Mouse (Mus musculus) heart, embryonic 16.5 days (tissue): ENCODE measurements around the gene Gm11232. TPM values are rescaled to one million over a fixed set of nuclear protein-coding genes. Genes with fewer than 3 reads are reported as not detected.

ENCODE experiments used
- ATAC-seq: fragments of 200-750 bp; cut with Nextera tagmentation; replicated peaks from 2 replicates; pipeline ENCODE4 v1.8.0; 2017; ENCODE audit warnings: moderate number of reproducible peaks; ENCODE audit not compliant: insufficient read depth, low FRiP score; ENCODE audit errors: extremely low read depth
- H3K27ac ChIP-seq: fragments of 300-500 bp; sonication (generic); 2 replicates; pipeline ENCODE4 v1.5.1; 2014; ENCODE audit warnings: mild to moderate bottlenecking, low read length, control low read depth, moderate library complexity
- H3K27me3 ChIP-seq: fragments of 300-500 bp; sonication (generic); 2 replicates; pipeline ENCODE4 v1.6.1; 2014; ENCODE audit warnings: low read length, mixed read lengths; ENCODE audit not compliant: control insufficient read depth, insufficient read depth
- H3K36me3 ChIP-seq: fragments of 300-500 bp; sonication (generic); 2 replicates; pipeline ENCODE4 v1.6.1; 2014; ENCODE audit not compliant: control insufficient read depth, insufficient read depth
- H3K4me1 ChIP-seq: fragments of 300-500 bp; sonication (generic); 2 replicates; pipeline ENCODE4 v1.6.1; 2014; ENCODE audit warnings: low read length, mixed read lengths; ENCODE audit not compliant: control insufficient read depth, insufficient read depth
- H3K4me2 ChIP-seq: fragments of 300-500 bp; sonication (generic); 2 replicates; pipeline ENCODE4 v1.6.1; 2014; ENCODE audit warnings: low read depth, mild to moderate bottlenecking, control low read depth, low read length
- H3K4me3 ChIP-seq: fragments of 300-500 bp; sonication (generic); 2 replicates; pipeline ENCODE4 v1.5.1; 2014; ENCODE audit warnings: mild to moderate bottlenecking, control low read depth, low read length
- H3K9ac ChIP-seq: fragments of 300-500 bp; sonication (generic); 2 replicates; pipeline ENCODE4 v1.6.1; 2014; ENCODE audit warnings: low read length, control low read depth
- H3K9me3 ChIP-seq: fragments of 300-500 bp; sonication (generic); replicated peaks from 2 replicates; pipeline ENCODE4 v1.6.1; 2016; ENCODE audit warnings: low read length; ENCODE audit not compliant: control insufficient read depth
- WGBS: fragments of 180-500 bp; shearing (Covaris S2); extraction: QIAGEN DNeasy Blood & Tissue Kit; methylation state at CpG from one replicate; pipeline ENCODE4 v1.1.7; 2014; 5-methylcytosine and 5-hydroxymethylcytosine counted together
- polyA plus RNA-seq: library from polyadenylated mRNA; unstranded; fragments of >200 nt; fragmentation: Nextera tagmentation; extraction: Ambion mirVana; gene quantifications from 2 replicates; pipeline ENCODE4 v1.2.1, GENCODE M21; 2015

Gm11232 gene
- polyA plus RNA-seq: not detected in 2 replicates

DNA sequence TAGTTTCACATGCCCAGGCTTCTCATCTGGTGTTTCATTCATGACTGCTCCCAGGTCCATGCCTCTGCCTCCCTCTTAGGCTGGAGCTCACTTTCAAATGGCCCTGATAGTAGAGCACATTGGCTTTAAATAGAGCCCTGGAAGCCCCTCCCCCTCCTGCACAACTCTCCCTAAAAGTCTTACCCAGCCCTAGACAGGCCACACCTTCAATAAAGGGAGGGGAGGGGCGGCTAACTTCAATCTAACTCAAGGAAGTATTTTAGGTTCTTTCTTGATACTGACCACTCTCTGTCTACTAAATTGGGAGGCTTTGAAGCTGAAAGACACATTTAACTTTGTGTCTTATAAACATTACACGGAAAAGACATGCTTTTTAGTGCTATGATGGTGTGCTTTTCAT lies at the start of gene Gm11232:
Gene Gm11232, minus strand, starts transcription at position 101 of the 400 bp plus-strand sequence.
- WGBS: 51% methylated on average over 2 of the region's 2 CpGs
- Histone ChIP-seq H3K4me1 (no peaks in the 10 kb centered on the region), H3K36me3 (no peaks in the 10 kb centered on the region), H3K27ac (no peak within 1 kb of the TSS), H3K4me3 (no peak within 1 kb of the TSS), H3K9ac (no peak within 1 kb of the TSS), H3K9me3 (no peaks in the 10 kb centered on the region), H3K4me2 (no peak within 1 kb of the TSS), H3K27me3 (no peaks in the 10 kb centered on the region)
- ATAC-seq: no peak

DNA sequence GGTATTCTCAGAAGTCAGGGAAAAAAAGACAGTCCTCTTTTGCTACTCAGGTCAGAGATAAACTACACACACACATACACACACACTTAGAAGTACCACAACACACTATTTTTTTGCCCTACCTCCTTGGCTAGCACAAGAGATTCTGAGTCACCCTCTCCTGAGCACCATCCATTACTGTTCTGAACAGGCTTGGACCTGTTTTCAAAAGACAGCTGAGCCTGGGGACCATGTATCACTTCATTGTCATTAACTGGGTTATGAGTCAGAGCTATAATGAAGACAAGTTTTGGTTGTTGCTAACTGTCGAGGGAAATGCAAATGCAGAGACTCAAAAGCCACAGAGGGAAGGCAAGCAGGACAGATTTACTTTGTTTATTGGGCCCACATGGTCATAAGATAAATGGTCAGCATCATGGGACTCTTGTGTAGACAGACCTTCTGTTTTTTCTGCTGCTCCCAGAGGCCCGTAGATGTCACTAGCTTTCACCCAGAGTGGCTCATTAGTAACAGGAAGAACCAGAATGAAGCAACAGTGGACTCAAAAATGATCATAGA lies 48.3 kb upstream of the Gm11232 start:
- Histone ChIP-seq H3K4me2 (no peak overlapping the region), H3K27me3 (no peaks in the 10 kb centered on the region), H3K9me3 (no peaks in the 10 kb centered on the region), H3K9ac (no peak overlapping the region), H3K27ac (no peak overlapping the region), H3K36me3 (no peaks in the 10 kb centered on the region), H3K4me3 (no peak overlapping the region), H3K4me1 (no peaks in the 10 kb centered on the region)
- no peak for ATAC-seq
- 61% methylated on average over 2 of the region's 2 CpGs for WGBS

DNA sequence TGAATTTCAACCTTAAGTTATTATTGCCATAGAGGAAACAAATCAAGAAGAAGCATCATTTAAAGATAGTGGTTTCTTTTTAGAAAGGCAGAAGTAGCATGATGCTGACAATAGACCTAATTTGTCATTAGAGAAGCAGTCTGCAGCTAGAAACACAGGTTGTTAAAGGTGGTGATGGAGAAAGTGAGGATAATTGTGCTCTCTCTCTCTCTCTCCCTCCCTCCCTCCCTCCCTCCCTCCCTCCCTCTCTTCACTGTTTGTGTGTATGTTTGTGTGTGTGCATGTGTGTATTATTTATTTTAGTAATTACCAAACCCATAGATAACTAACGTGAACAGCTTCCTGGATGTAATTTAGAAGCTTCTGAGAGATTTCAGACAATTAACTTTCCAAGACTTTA lies 7.8 kb upstream of the Gm11232 start:
- Histone ChIP-seq H3K4me3 (no peak overlapping the region), H3K36me3 (no peaks in the 10 kb centered on the region), H3K27me3 (no peaks in the 10 kb centered on the region), H3K27ac (no peak overlapping the region), H3K4me1 (no peaks in the 10 kb centered on the region), H3K4me2 (no peak overlapping the region), H3K9ac (no peak overlapping the region), H3K9me3 (no peaks in the 10 kb centered on the region)
- 58% methylated on average over 1 of the region's 1 CpGs for WGBS
- no peak for ATAC-seq

DNA sequence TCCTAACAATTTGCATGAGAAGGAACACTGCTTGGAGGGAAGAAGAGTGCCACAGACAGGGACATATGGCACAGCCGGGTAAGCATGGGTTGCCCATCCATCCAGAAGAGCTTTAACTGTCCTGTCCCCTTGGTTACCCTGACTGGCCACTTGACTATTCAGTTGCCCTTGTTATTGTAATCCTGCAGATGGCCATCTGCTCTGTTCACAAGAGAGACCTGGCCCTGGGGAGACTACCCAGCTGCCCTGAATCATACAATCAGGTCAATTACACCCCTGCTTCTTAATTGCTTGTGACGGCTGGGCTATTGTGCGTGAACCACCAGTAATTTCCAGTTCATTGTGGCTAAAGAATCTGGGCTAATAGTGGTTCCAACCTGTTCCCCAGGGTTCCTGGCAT lies 7.3 kb upstream of the Gm11232 start:
- ATAC-seq: no peak
- 75% methylated on average over 3 of the region's 3 CpGs for WGBS
- no peaks in the 10 kb centered on the region for H3K9me3 ChIP-seq

DNA sequence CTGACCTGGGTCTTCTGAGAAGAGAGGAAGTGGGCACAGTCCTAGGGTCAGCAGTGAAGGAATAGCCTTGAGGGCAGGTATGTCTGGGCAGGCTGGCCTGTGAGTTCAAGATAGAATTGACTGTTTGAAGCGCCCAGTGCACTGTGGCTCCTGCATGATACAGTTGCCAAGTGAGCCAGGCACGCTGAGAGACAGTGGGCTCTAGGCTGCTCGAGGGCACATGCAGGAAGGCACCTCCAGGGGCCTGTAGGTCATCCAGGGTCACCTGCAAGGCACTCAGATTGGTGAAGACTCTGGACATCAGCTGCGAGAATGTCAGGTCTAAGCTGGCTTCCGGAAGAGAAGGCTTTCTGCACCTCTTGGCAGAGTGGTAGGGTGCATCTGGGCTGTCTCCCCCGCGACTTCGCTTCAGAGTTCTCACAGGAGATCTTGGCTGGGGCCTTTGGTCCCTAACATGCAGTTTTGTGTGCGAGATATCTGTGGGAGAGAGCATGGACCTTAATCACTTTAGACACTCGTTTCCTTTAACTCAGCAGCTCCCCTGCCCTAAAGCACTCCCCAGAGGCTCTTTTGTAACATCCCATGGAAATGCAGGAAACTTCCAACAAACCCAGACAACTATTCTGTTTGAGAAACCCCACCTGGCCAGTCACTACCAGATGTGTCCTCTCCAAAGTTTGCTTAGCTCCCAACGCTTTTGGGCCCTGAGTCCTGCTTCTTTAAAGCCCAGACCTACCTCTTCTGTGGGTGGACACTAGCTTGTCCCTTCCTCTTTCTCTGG lies 1.1 kb downstream of the Gm11232 start:
- H3K27ac ChIP-seq: no peak overlapping the region
- 65% methylated on average over 11 of the region's 11 CpGs for WGBS
- no peak overlapping the region for H3K9ac ChIP-seq
- no peaks in the 10 kb centered on the region for H3K4me1 ChIP-seq
- no peaks in the 10 kb centered on the region for H3K27me3 ChIP-seq
- no peak overlapping the region for H3K4me3 ChIP-seq
- ATAC-seq: no peak
- H3K36me3 ChIP-seq: no peaks in the 10 kb centered on the region
- H3K4me2 ChIP-seq: no peak overlapping the region
- no peaks in the 10 kb centered on the region for H3K9me3 ChIP-seq

More for the DNA sequence above, 7.3 kb upstream of the Gm11232 start:
- Histone ChIP-seq H3K27me3 (no peaks in the 10 kb centered on the region), H3K9ac (no peak overlapping the region), H3K4me2 (no peak overlapping the region), H3K4me1 (no peaks in the 10 kb centered on the region), H3K4me3 (no peak overlapping the region), H3K27ac (no peak overlapping the region), H3K36me3 (no peaks in the 10 kb centered on the region)

DNA sequence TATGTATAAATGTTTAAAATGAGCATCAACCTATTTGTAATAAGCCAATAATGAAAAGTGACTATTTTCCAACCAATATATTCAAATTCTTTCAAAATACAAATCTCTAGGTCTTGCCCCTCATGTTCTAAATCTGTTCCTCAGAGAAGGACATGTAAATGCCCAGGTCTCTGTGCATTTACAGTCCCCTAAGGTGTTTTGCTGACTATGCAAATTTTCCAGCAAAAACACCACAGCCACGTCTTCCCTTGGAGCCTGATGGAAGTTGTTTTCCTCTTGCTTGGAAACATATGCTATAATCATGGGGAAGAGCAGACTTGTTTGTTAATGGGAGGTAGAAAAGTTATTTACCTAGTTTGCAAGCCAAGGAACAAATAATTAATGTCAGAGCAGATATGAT lies 12.0 kb downstream of the Gm11232 start:
- no peaks in the 10 kb centered on the region for H3K36me3 ChIP-seq
- H3K4me2 ChIP-seq: no peak overlapping the region
- H3K4me3 ChIP-seq: no peak overlapping the region
- H3K9ac ChIP-seq: no peak overlapping the region
- no peak overlapping the region for H3K27ac ChIP-seq
- no peaks in the 10 kb centered on the region for H3K4me1 ChIP-seq
- 40% methylated on average over 1 of the region's 1 CpGs for WGBS
- no peak for ATAC-seq
- no peaks in the 10 kb centered on the region for H3K27me3 ChIP-seq
- H3K9me3 ChIP-seq: no peaks in the 10 kb centered on the region; the same call in 1 of the 2 replicates

DNA sequence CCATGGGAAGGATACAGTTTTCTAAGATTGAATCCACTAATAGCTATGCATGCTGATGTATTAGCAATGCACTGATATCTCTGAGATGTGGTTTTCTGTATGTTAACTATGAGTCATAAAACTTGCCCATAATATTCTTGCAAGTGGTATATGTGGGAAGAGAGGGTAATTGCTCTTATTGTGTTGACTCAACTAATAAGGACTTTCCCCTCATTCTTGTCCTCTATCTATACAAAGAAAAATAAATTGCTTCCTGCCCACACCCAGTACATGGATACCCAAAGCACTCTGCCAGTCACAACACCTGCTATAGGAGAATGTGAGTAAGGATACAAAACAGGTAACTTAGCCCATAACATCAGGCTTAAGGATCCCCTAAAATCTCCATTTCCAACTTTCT lies 21.2 kb downstream of the Gm11232 start:
- no peaks in the 10 kb centered on the region for H3K27me3 ChIP-seq
- H3K27ac ChIP-seq: no peak overlapping the region
- no peaks in the 10 kb centered on the region for H3K36me3 ChIP-seq
- no peak overlapping the region for H3K4me3 ChIP-seq
- no peak overlapping the region for H3K4me2 ChIP-seq
- no peaks in the 10 kb centered on the region for H3K4me1 ChIP-seq
- no peak for ATAC-seq
- no peaks in the 10 kb centered on the region for H3K9me3 ChIP-seq
- H3K9ac ChIP-seq: no peak overlapping the region

DNA sequence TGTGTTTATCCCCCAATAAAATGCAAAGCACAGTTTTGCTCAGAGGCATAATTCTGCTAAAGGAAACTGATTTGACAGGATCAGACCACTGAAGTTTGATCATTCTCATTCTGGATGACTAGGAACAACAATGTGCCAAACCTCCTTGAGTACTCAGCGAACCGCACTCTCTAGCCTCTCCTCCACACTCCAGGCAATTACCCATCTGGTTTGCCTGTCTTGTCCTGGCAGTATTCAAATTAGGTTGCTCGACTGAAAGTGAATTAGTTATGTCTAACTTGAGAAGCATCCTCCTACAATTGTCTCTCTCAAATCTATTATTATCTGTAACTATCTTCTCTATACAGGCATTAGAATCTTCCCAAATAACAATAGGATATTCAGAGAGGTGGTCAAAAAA lies 22.5 kb downstream of the Gm11232 start:
- Histone ChIP-seq H3K4me2 (no peak overlapping the region), H3K9me3 (no peaks in the 10 kb centered on the region), H3K4me3 (no peak overlapping the region), H3K36me3 (no peaks in the 10 kb centered on the region), H3K9ac (no peak overlapping the region), H3K27ac (no peak overlapping the region), H3K27me3 (no peaks in the 10 kb centered on the region), H3K4me1 (no peaks in the 10 kb centered on the region)
- 82% methylated on average over 3 of the region's 3 CpGs for WGBS
- ATAC-seq: no peak

DNA sequence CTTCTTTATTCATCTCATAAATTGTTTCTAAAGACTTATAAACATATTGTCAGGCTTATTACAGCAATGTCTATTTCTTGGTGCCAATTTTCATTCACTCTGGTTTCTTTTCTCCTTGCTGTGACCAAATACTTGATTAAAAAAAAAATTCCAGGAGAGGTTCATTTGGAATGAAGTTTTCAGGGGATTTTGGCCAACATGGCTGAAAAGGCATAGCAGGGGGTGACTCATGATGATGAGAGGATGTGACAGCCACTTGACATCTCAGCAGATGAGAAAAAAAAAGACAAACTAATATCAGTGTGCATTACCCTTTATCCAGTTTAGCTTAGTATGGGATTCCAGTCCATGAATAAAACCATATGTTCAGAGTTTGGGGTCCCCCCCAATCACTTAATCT lies 28.4 kb downstream of the Gm11232 start:
- H3K9ac ChIP-seq: no peak overlapping the region
- no peak overlapping the region for H3K4me3 ChIP-seq
- no peaks in the 10 kb centered on the region for H3K4me1 ChIP-seq
- no peaks in the 10 kb centered on the region for H3K27me3 ChIP-seq
- H3K36me3 ChIP-seq: no peaks in the 10 kb centered on the region
- no peak for ATAC-seq
- no peak overlapping the region for H3K4me2 ChIP-seq
- no peaks in the 10 kb centered on the region for H3K9me3 ChIP-seq
- no peak overlapping the region for H3K27ac ChIP-seq
